In genomic region chr2:165529106-165529505, GRCm38 (mm10) we compare ENCODE assay signal across 8 mouse cellular contexts. TPM values are rescaled to one million over a fixed set of nuclear protein-coding genes. Genes with fewer than 3 reads are reported as not detected.
DNase-seq lines count a peak whose midpoint lies in the region; ATAC-seq and TF ChIP-seq lines count a peak whose summit lies in the region.

No protein-coding gene starts in this region.

- no peak overlapping the region for H3K27ac ChIP-seq in intestine, postnatal 0 days (ENCODE audit: low read depth, low read length)
- no peak overlapping the region for H3K27ac ChIP-seq in intestine, embryonic 16.5 days (ENCODE audit: low read length)

- H3K9ac ChIP-seq in intestine, postnatal 0 days (ENCODE audit: low read depth, low read length) = no peak overlapping the region
- H3K9ac ChIP-seq in intestine, embryonic 16.5 days (ENCODE audit: low read depth, low read length) = no peak overlapping the region

- ATAC-seq in intestine, postnatal 0 days = no peak
- no peak for ATAC-seq in intestine, embryonic 16.5 days

- no peak overlapping the region for H3K4me2 ChIP-seq in intestine, postnatal 0 days (replicated peaks; ENCODE audit: low read depth)
- no peak overlapping the region for H3K4me2 ChIP-seq in intestine, embryonic 16.5 days (ENCODE audit: low read depth, low read length)

- H3K4me1 ChIP-seq in intestine, postnatal 0 days (replicated peaks; ENCODE audit: control insufficient read depth, insufficient read depth, low read length) = no peaks in the 10 kb centered on the region
- no peaks in the 10 kb centered on the region for H3K4me1 ChIP-seq in intestine, embryonic 16.5 days (ENCODE audit: control insufficient read depth, insufficient read depth, low read length)

- DNase-seq in Muller cell, postnatal 12 days (ENCODE audit: inconsistent ontology term) = peak; percentile 35
- peak; percentile 56 for DNase-seq in cerebellum, adult 9-10 months
- peak; percentile 77 for DNase-seq in gastrocnemius, postnatal 10 days
- peak; percentile 64 for DNase-seq in left cerebral cortex, postnatal 4 days
- peak; percentile 47 to 49 for DNase-seq in natural killer cell, adult 2 months (ENCODE audit: low spot score in 2 of 2)
- peak; percentile 62 for DNase-seq in thymus, postnatal 0 days (ENCODE audit: low spot score)

- H3K27me3 ChIP-seq in intestine, postnatal 0 days (replicated peaks; ENCODE audit: control insufficient read depth, insufficient read depth, low read length) = no peaks in the 10 kb centered on the region
- no peaks in the 10 kb centered on the region for H3K27me3 ChIP-seq in intestine, embryonic 16.5 days (replicated peaks; ENCODE audit: control insufficient read depth, insufficient read depth, low read length)

- WGBS in intestine, postnatal 0 days = 19% methylated on average over 8 of the region's 8 CpGs
- 17% methylated on average over 8 of the region's 8 CpGs for WGBS in intestine, embryonic 16.5 days

- TF ChIP-seq CTCF in intestine, postnatal 0 days (IDR thresholded peaks at IDR 0.05; ENCODE audit: low read depth) = peak; percentile 96

- no peaks in the 10 kb centered on the region for H3K9me3 ChIP-seq in intestine, postnatal 0 days (ENCODE audit: control insufficient read depth)
- H3K9me3 ChIP-seq in intestine, embryonic 16.5 days (ENCODE audit: control insufficient read depth, low read length) = no peaks in the 10 kb centered on the region

- intact Hi-C loops in left cerebral cortex, postnatal 4 days (cut with DNase I) = loop anchor here (5.0 to 10.0 kb wide), 3 partner anchors 223 to 516 kb away; no protein-coding TSS in a partner anchor

- no peak overlapping the region for H3K4me3 ChIP-seq in intestine, postnatal 0 days (ENCODE audit: low read depth, low read length)
- H3K4me3 ChIP-seq in intestine, embryonic 16.5 days (ENCODE audit: low read length) = no peak overlapping the region

- no peaks in the 10 kb centered on the region for H3K36me3 ChIP-seq in intestine, postnatal 0 days (ENCODE audit: control insufficient read depth, insufficient read depth)
- no peaks in the 10 kb centered on the region for H3K36me3 ChIP-seq in intestine, embryonic 16.5 days (ENCODE audit: control insufficient read depth, insufficient read depth, low read length)

RNA-seq across cellular contexts. Expression of gene Slc2a10, which starts 25.5 kb away (rescaled TPM):
- 1.6 and 2.1 TPM in 2 replicates for polyA plus RNA-seq in intestine, postnatal 0 days (2015; fragmentation: Nextera tagmentation; extraction: Ambion mirVana)
- polyA plus RNA-seq in intestine, embryonic 16.5 days (2015; fragmentation: Nextera tagmentation; extraction: Ambion mirVana) = 4.0 and 5.3 TPM in 2 replicates
- total RNA-seq in gastrocnemius, postnatal 10 days (2021) = 1 to 10 TPM; 3.4 to 4.9 TPM
- 1 to 10 TPM; 1.1 to 1.3 TPM for total RNA-seq in left cerebral cortex, postnatal 4 days (2021)
- polyA plus RNA-seq in thymus, postnatal 0 days (2015; fragmentation: Nextera tagmentation; extraction: Ambion mirVana) = 0.38 and 0.50 TPM in 2 replicates

RNA-seq across cellular contexts. Expression of gene Trp53rka, which starts 36.0 kb away (rescaled TPM):
- polyA plus RNA-seq in intestine, postnatal 0 days (2015; fragmentation: Nextera tagmentation; extraction: Ambion mirVana) = 10.8 and 10.9 TPM in 2 replicates
- polyA plus RNA-seq in intestine, embryonic 16.5 days (2015; fragmentation: Nextera tagmentation; extraction: Ambion mirVana) = 23.6 and 23.8 TPM in 2 replicates
- total RNA-seq in gastrocnemius, postnatal 10 days (2021) = 10 to 100 TPM in 1 of 2 experiments, 1 to 10 TPM in 1; 9.2 to 10.7 TPM
- 10 to 100 TPM; 22.4 to 24.6 TPM for total RNA-seq in left cerebral cortex, postnatal 4 days (2021)
- polyA plus RNA-seq in thymus, postnatal 0 days (2015; fragmentation: Nextera tagmentation; extraction: Ambion mirVana) = 27.3 and 27.4 TPM in 2 replicates

RNA-seq across cellular contexts. Expression of gene Slc13a3, which starts 56.1 kb away (rescaled TPM):
- polyA plus RNA-seq in intestine, postnatal 0 days (2015; fragmentation: Nextera tagmentation; extraction: Ambion mirVana) = 0.10 TPM in 1 of 2 replicates, not detected in the other
- polyA plus RNA-seq in intestine, embryonic 16.5 days (2015; fragmentation: Nextera tagmentation; extraction: Ambion mirVana) = 0.40 and 0.56 TPM in 2 replicates
- under 1 TPM; 0.38 to 0.52 TPM for total RNA-seq in gastrocnemius, postnatal 10 days (2021)
- total RNA-seq in left cerebral cortex, postnatal 4 days (2021) = 10 to 100 TPM; 13.0 to 14.2 TPM
- polyA plus RNA-seq in thymus, postnatal 0 days (2015; fragmentation: Nextera tagmentation; extraction: Ambion mirVana) = 0.41 and 0.53 TPM in 2 replicates
